Mouse (Mus musculus): ENCODE results near the gene Abhd16a. TPM values are rescaled to one million over a fixed set of nuclear protein-coding genes. Genes with fewer than 3 reads are reported as not detected.

The Abhd16a gene
- polyA plus RNA-seq, 1 experiment from 2014 or later = 52.1 TPM

DNA sequence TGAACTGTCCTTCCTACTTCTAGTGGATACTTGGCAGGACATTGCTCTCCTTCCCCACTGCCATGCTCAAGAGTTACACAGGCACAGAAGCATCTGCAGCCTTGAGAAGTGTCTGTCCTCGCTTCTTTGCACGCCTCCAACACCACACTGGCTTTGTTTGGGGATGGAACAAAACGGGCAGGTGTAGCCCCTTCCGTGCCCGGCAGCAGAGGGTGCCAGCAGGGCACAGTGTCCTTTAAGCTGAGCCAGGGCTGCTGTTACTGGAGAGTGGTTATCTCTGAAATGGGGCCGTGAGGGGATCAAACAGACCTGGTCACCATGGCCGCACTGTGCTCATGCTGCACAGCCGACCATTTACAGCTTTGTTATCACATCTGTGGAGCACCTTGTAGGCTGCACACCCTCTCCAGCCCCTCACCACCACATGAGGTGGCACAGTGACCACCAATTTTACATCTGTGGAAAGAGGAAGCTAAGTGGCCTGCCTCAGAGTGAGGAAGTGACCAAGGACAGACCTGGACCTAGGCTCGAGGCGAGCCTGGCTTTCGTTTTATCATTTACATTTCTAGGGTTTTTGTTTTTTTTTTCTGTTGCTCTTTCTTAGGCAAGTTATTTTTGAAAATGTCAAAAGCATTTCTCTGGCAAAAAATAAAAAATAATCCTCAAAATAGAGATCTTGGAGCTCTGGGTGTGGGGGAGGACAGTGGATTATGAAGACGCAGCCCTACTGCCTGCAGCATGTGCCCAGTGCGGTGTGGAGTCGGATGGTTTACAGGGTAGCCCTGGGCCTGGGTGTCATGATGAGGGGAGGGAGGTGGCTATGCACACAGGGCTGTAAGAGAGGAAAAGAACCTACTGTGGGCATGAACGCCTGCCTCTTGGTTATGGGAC is 5.7 kb downstream of the Abhd16a start:
- no peak for ATAC-seq (ENCODE audit: low read depth)
- H3K4me3 ChIP-seq (ENCODE audit: low read depth, low read length) = no peak overlapping the region
- 82% methylated on average over 15 of the region's 15 CpGs for WGBS (ENCODE audit: insufficient replicate concordance)
- H3K27me3 ChIP-seq (ENCODE audit: control insufficient read depth, insufficient read depth, low read depth, low read length) = no peaks in the 10 kb centered on the region
- H3K4me1 ChIP-seq (ENCODE audit: control insufficient read depth, low read depth, low read length) = peaks cover 11% of the 10 kb centered on the region
- H3K36me3 ChIP-seq (ENCODE audit: control insufficient read depth, insufficient read depth) = peaks cover 53% of the 10 kb centered on the region
- no peak overlapping the region for H3K27ac ChIP-seq (ENCODE audit: low read length)
- no peak overlapping the region for H3K4me2 ChIP-seq (ENCODE audit: low read depth, low read length)
- no peak overlapping the region for H3K9ac ChIP-seq (ENCODE audit: low read depth, low read length)
- H3K9me3 ChIP-seq (replicated peaks; ENCODE audit: control insufficient read depth, low read length) = no peaks in the 10 kb centered on the region

GRCm38 (mm10) chr17:35096597-35096996 is 7.5 kb downstream of the Abhd16a start:
- no peak overlapping the region for H3K9ac ChIP-seq (ENCODE audit: low read depth, low read length)
- peaks cover 63% of the 10 kb centered on the region for H3K36me3 ChIP-seq (ENCODE audit: control insufficient read depth, insufficient read depth)
- H3K4me2 ChIP-seq (ENCODE audit: low read depth, low read length) = no peak overlapping the region
- no peak overlapping the region for H3K27ac ChIP-seq (ENCODE audit: low read length)
- no peaks in the 10 kb centered on the region for H3K4me1 ChIP-seq (ENCODE audit: control insufficient read depth, low read depth, low read length)
- H3K9me3 ChIP-seq (replicated peaks; ENCODE audit: control insufficient read depth, low read length) = no peaks in the 10 kb centered on the region
- no peak overlapping the region for H3K4me3 ChIP-seq (ENCODE audit: low read depth, low read length)
- H3K27me3 ChIP-seq (ENCODE audit: control insufficient read depth, insufficient read depth, low read depth, low read length) = no peaks in the 10 kb centered on the region
- 86% methylated on average over 12 of the region's 12 CpGs for WGBS (ENCODE audit: insufficient replicate concordance)
- no peak for ATAC-seq (ENCODE audit: low read depth)

GRCm38 (mm10) chr17:35097164-35097655 is 8.1 kb downstream of the Abhd16a start:
- WGBS (ENCODE audit: insufficient replicate concordance) = 82% methylated on average over 12 of the region's 12 CpGs
- Histone ChIP-seq H3K27me3 (ENCODE audit: control insufficient read depth, insufficient read depth, low read depth, low read length) (no peaks in the 10 kb centered on the region), H3K4me1 (ENCODE audit: control insufficient read depth, low read depth, low read length) (no peaks in the 10 kb centered on the region), H3K9me3 (replicated peaks; ENCODE audit: control insufficient read depth, low read length) (no peaks in the 10 kb centered on the region), H3K4me3 (ENCODE audit: low read depth, low read length) (no peak overlapping the region), H3K36me3 (ENCODE audit: control insufficient read depth, insufficient read depth) (peaks cover 66% of the 10 kb centered on the region), H3K4me2 (ENCODE audit: low read depth, low read length) (no peak overlapping the region), H3K27ac (ENCODE audit: low read length) (no peak overlapping the region), H3K9ac (ENCODE audit: low read depth, low read length) (no peak overlapping the region)
- no peak for ATAC-seq (ENCODE audit: low read depth)

- Histone ChIP-seq H3K27me3 (ENCODE audit: control insufficient read depth, insufficient read depth, low read depth, low read length) (no peaks in the 10 kb centered on the region), H3K4me2 (ENCODE audit: low read depth, low read length) (no peak overlapping the region), H3K9me3 (replicated peaks; ENCODE audit: control insufficient read depth, low read length) (no peaks in the 10 kb centered on the region), H3K36me3 (ENCODE audit: control insufficient read depth, insufficient read depth) (peaks cover 51% of the 10 kb centered on the region), H3K27ac (ENCODE audit: low read length) (no peak overlapping the region), H3K4me3 (ENCODE audit: low read depth, low read length) (no peak overlapping the region), H3K9ac (ENCODE audit: low read depth, low read length) (no peak overlapping the region), H3K4me1 (ENCODE audit: control insufficient read depth, low read depth, low read length) (peaks cover 29% of the 10 kb centered on the region)
- WGBS (ENCODE audit: insufficient replicate concordance) = 69% methylated on average over 10 of the region's 10 CpGs
- ATAC-seq (ENCODE audit: low read depth) = no peak
Measured at GRCm38 (mm10) chr17:35100196-35100765, 11.2 kb downstream of the Abhd16a start.

- Histone ChIP-seq H3K4me3 (ENCODE audit: low read depth, low read length) (no peak overlapping the region), H3K27ac (ENCODE audit: low read length) (no peak overlapping the region), H3K9me3 (replicated peaks; ENCODE audit: control insufficient read depth, low read length) (no peaks in the 10 kb centered on the region), H3K36me3 (ENCODE audit: control insufficient read depth, insufficient read depth) (peaks cover 48% of the 10 kb centered on the region), H3K9ac (ENCODE audit: low read depth, low read length) (no peak overlapping the region), H3K27me3 (ENCODE audit: control insufficient read depth, insufficient read depth, low read depth, low read length) (no peaks in the 10 kb centered on the region), H3K4me2 (ENCODE audit: low read depth, low read length) (no peak overlapping the region), H3K4me1 (ENCODE audit: control insufficient read depth, low read depth, low read length) (peaks cover 38% of the 10 kb centered on the region)
- ATAC-seq (ENCODE audit: low read depth) = no peak
- WGBS (ENCODE audit: insufficient replicate concordance) = 82% methylated on average over 11 of the region's 11 CpGs
Measured at GRCm38 (mm10) chr17:35101161-35101560, 12.1 kb downstream of the Abhd16a start.

DNA sequence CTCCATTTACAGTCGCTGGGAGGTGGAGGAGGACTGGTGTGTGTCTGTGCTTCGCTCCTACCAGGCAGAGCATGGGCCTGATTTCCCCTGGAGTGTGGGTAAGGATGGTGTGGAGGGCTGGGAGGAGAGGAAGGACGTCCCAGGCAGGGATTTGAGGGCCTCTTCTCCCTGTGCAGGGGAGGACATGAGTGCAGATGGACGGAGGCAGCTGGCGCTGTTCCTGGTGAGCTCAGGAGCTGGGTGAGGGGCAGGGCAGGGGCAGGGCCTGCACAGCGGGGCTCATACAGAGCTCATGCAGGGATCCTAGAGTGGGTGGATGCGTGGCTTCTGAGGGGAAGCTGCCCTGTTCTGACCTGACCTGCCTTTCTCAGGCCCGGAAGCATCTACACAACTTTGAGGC is 13.2 kb downstream of the Abhd16a start:
- Histone ChIP-seq H3K9me3 (replicated peaks; ENCODE audit: control insufficient read depth, low read length) (no peaks in the 10 kb centered on the region), H3K4me3 (ENCODE audit: low read depth, low read length) (no peak overlapping the region), H3K4me2 (ENCODE audit: low read depth, low read length) (no peak overlapping the region), H3K27me3 (ENCODE audit: control insufficient read depth, insufficient read depth, low read depth, low read length) (no peaks in the 10 kb centered on the region), H3K27ac (ENCODE audit: low read length) (peak overlapping the region; percentile 49; the same call in 1 of the 2 replicates), H3K4me1 (ENCODE audit: control insufficient read depth, low read depth, low read length) (peaks cover 38% of the 10 kb centered on the region), H3K36me3 (ENCODE audit: control insufficient read depth, insufficient read depth) (peaks cover 38% of the 10 kb centered on the region), H3K9ac (ENCODE audit: low read depth, low read length) (no peak overlapping the region)
- ATAC-seq (ENCODE audit: low read depth) = no peak
- 76% methylated on average over 8 of the region's 8 CpGs for WGBS (ENCODE audit: insufficient replicate concordance)

DNA sequence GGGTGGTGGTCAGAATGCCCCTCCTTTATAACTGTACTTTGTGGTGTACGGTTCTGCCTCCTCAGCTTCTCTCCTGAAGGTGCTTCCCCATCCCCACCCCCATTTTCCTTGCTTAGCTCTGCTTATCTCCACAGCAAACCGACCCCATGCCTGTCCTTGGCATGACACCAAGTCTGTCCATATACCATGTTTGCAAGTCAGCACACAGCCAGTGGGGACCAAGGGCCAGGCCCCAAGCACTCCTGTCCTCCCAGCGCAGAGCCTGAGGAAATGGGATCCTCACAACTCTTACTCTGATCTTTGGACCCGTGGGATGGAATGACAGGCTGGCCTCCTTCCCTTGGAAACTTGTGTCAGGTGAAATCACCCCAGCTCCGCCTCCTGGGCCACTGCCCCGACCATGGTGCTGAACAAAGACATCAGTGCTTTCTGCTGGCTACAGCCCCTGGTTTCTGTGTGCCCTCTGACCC is 14.2 kb downstream of the Abhd16a start:
- no peak overlapping the region; the same call in 1 of the 2 replicates for H3K4me2 ChIP-seq (ENCODE audit: low read depth, low read length)
- peak overlapping the region; percentile 83 for H3K27ac ChIP-seq (ENCODE audit: low read length)
- no peaks in the 10 kb centered on the region for H3K27me3 ChIP-seq (ENCODE audit: control insufficient read depth, insufficient read depth, low read depth, low read length)
- WGBS (ENCODE audit: insufficient replicate concordance) = 43% methylated on average over 6 of the region's 6 CpGs
- peaks cover 38% of the 10 kb centered on the region for H3K4me1 ChIP-seq (ENCODE audit: control insufficient read depth, low read depth, low read length)
- ATAC-seq (ENCODE audit: low read depth) = peak; percentile 30
- H3K36me3 ChIP-seq (ENCODE audit: control insufficient read depth, insufficient read depth) = peaks cover 29% of the 10 kb centered on the region
- no peaks in the 10 kb centered on the region for H3K9me3 ChIP-seq (replicated peaks; ENCODE audit: control insufficient read depth, low read length)
- no peak overlapping the region for H3K4me3 ChIP-seq (ENCODE audit: low read depth, low read length)
- no peak overlapping the region; the same call in 1 of the 2 replicates for H3K9ac ChIP-seq (ENCODE audit: low read depth, low read length)

GRCm38 (mm10) chr17:35104079-35104478 is 15.0 kb downstream of the Abhd16a start:
- Histone ChIP-seq H3K27ac (ENCODE audit: low read length) (peak overlapping the region; percentile 83), H3K9ac (ENCODE audit: low read depth, low read length) (peak overlapping the region; percentile 43), H3K9me3 (replicated peaks; ENCODE audit: control insufficient read depth, low read length) (no peaks in the 10 kb centered on the region), H3K36me3 (ENCODE audit: control insufficient read depth, insufficient read depth) (peaks cover 27% of the 10 kb centered on the region), H3K4me2 (ENCODE audit: low read depth, low read length) (peak overlapping the region; percentile 46; the same call in 1 of the 2 replicates), H3K4me3 (ENCODE audit: low read depth, low read length) (no peak overlapping the region), H3K27me3 (ENCODE audit: control insufficient read depth, insufficient read depth, low read depth, low read length) (no peaks in the 10 kb centered on the region), H3K4me1 (ENCODE audit: control insufficient read depth, low read depth, low read length) (peaks cover 38% of the 10 kb centered on the region)
- no peak for ATAC-seq (ENCODE audit: low read depth)
- 66% methylated on average over 7 of the region's 7 CpGs for WGBS (ENCODE audit: insufficient replicate concordance)

GRCm38 (mm10) chr17:35104754-35105153 is 15.7 kb downstream of the Abhd16a start:
- H3K27me3 ChIP-seq (ENCODE audit: control insufficient read depth, insufficient read depth, low read depth, low read length) = no peaks in the 10 kb centered on the region
- H3K4me2 ChIP-seq (ENCODE audit: low read depth, low read length) = peak overlapping the region; percentile 46
- WGBS (ENCODE audit: insufficient replicate concordance) = 32% methylated on average over 6 of the region's 6 CpGs
- H3K4me3 ChIP-seq (ENCODE audit: low read depth, low read length) = no peak overlapping the region
- peaks cover 23% of the 10 kb centered on the region for H3K36me3 ChIP-seq (ENCODE audit: control insufficient read depth, insufficient read depth)
- H3K9ac ChIP-seq (ENCODE audit: low read depth, low read length) = peak overlapping the region; percentile 43; the same call in 1 of the 2 replicates
- peak; percentile 88 for ATAC-seq (ENCODE audit: low read depth)
- no peaks in the 10 kb centered on the region for H3K9me3 ChIP-seq (replicated peaks; ENCODE audit: control insufficient read depth, low read length)
- H3K27ac ChIP-seq (ENCODE audit: low read length) = peak overlapping the region; percentile 83
- peaks cover 38% of the 10 kb centered on the region for H3K4me1 ChIP-seq (ENCODE audit: control insufficient read depth, low read depth, low read length)

Data from liver, embryonic 16.5 days (tissue).